Comparison of ENCODE assay signal across 22 mouse cellular contexts in the genomic region with DNA sequence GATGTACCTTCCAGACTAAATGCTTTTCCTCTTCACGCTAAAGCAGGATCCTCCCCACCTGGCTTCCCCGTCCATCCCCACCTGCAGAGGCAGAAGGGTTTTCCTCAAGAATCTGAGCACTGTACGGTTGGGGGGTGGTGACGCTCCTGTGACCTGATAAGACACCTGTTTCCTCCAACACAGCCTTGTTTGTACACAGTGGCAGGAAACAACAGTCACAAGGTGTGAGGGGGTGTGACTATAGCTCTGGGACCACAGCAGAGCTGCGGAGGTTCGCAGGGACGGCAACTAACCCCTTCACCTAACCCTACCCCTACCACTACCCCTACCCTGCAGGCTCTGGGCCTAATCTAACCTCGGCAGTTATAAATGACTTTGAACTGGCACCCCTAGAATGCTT. TPM values are rescaled to one million over a fixed set of nuclear protein-coding genes. Genes with fewer than 3 reads are reported as not detected.
DNase-seq lines count a peak whose midpoint lies in the region; ATAC-seq and TF ChIP-seq lines count a peak whose summit lies in the region.
"Had no signal": no experiment of that assay in that cellular context is flagged by ENCODE, and none has a peak within 500 bp of the region (broad histone marks: within the 10 kb centered on the region; RNA-seq: fewer than 3 reads in every experiment).

No protein-coding gene starts in this region.

- no peaks in the 10 kb centered on the region for H3K36me3 ChIP-seq in heart, embryonic 16.5 days (ENCODE audit: control insufficient read depth, insufficient read depth)
- H3K36me3 ChIP-seq in heart, embryonic 11.5 days (ENCODE audit: control insufficient read depth, insufficient read depth, low read length): no peaks in the 10 kb centered on the region
- peaks cover 88% of the 10 kb centered on the region for H3K36me3 ChIP-seq in E14TG2a.4 (ENCODE audit: insufficient read depth, low read length)
- H3K36me3 ChIP-seq in kidney, embryonic 14.5 days (ENCODE audit: control insufficient read depth, insufficient read depth, low read length): 0 out of 2 replicates have a peak, but pooled peaks cover 5% of the 10 kb centered on the region
- H3K36me3 ChIP-seq: embryonic facial prominence, embryonic 15.5 days; heart, embryonic 13.5 days; hindbrain, embryonic 12.5 days; intestine, embryonic 15.5 days; liver, embryonic 12.5 days had no signal

- H3K27me3 ChIP-seq in heart, embryonic 16.5 days (ENCODE audit: control insufficient read depth, insufficient read depth, low read length): no peaks in the 10 kb centered on the region
- no peaks in the 10 kb centered on the region for H3K27me3 ChIP-seq in heart, embryonic 11.5 days (ENCODE audit: control insufficient read depth, insufficient read depth, low read length)
- no peaks in the 10 kb centered on the region for H3K27me3 ChIP-seq in E14TG2a.4 (ENCODE audit: insufficient read depth, low read length)
- H3K27me3 ChIP-seq in kidney, embryonic 14.5 days (ENCODE audit: control insufficient read depth, insufficient read depth, low read length): no peaks in the 10 kb centered on the region
- H3K27me3 ChIP-seq: embryonic facial prominence, embryonic 15.5 days; intestine, embryonic 15.5 days; lung, embryonic 15.5 days had no signal

- H3K4me3 ChIP-seq in heart, embryonic 16.5 days (ENCODE audit: low read length): no peak overlapping the region
- H3K4me3 ChIP-seq in heart, embryonic 11.5 days (ENCODE audit: low read depth, low read length): no peak overlapping the region
- peak overlapping the region; percentile 60; the same call in 1 of the 2 replicates for H3K4me3 ChIP-seq in E14TG2a.4 (replicated peaks; ENCODE audit: low read length)
- no peak overlapping the region for H3K4me3 ChIP-seq in kidney, embryonic 14.5 days (ENCODE audit: low read length)
- H3K4me3 ChIP-seq: embryonic facial prominence, embryonic 15.5 days; forebrain, embryonic 13.5 days; heart, embryonic 13.5 days; hindbrain, embryonic 12.5 days; intestine, embryonic 15.5 days; limb, embryonic 10.5 days; liver, embryonic 12.5 days; lung, embryonic 15.5 days had no signal

- peak; percentile 66 to 67 for DNase-seq in natural killer cell, adult 2 months (ENCODE audit: low spot score in 2 of 2)
- peak; percentile 86 for DNase-seq in thymus, postnatal 25 days
- no peak for DNase-seq in cerebellum, adult 9-11 months
- DNase-seq in frontal cortex, adult 2 months (ENCODE audit: extremely low spot score in 1 of 2, low spot score in 1 of 2): no peak
- DNase-seq: cerebellum, postnatal 14 days; embryo, embryonic 11 days; layer of hippocampus, postnatal 36 days; midbrain, embryonic 14.5 days had no signal

- no peaks in the 10 kb centered on the region for H3K9me3 ChIP-seq in heart, embryonic 16.5 days (replicated peaks; ENCODE audit: control insufficient read depth, low read length)
- no peaks in the 10 kb centered on the region for H3K9me3 ChIP-seq in heart, embryonic 11.5 days (replicated peaks; ENCODE audit: control insufficient read depth, low read length)
- H3K9me3 ChIP-seq in E14TG2a.4 (ENCODE audit: low read length): no peaks in the 10 kb centered on the region
- H3K9me3 ChIP-seq in kidney, embryonic 14.5 days (ENCODE audit: control insufficient read depth, low read length): no peaks in the 10 kb centered on the region
- H3K9me3 ChIP-seq: embryonic facial prominence, embryonic 15.5 days; forebrain, embryonic 13.5 days; heart, embryonic 13.5 days; hindbrain, embryonic 12.5 days; intestine, embryonic 15.5 days; limb, embryonic 10.5 days; liver, embryonic 12.5 days; lung, embryonic 15.5 days had no signal

- H3K9ac ChIP-seq in heart, embryonic 16.5 days (ENCODE audit: low read length): peak overlapping the region; percentile 11; the same call in 1 of the 2 replicates
- H3K9ac ChIP-seq in heart, embryonic 11.5 days (ENCODE audit: low read depth, low read length): no peak overlapping the region
- no peak overlapping the region for H3K9ac ChIP-seq in kidney, embryonic 14.5 days (ENCODE audit: low read depth, low read length)
- H3K9ac ChIP-seq: embryonic facial prominence, embryonic 15.5 days; forebrain, embryonic 13.5 days; hindbrain, embryonic 12.5 days; intestine, embryonic 15.5 days; liver, embryonic 12.5 days; lung, embryonic 15.5 days had no signal

- 68% methylated on average over 8 of the region's 8 CpGs for WGBS in heart, embryonic 16.5 days
- 69% methylated on average over 8 of the region's 8 CpGs for WGBS in heart, embryonic 11.5 days (ENCODE audit: insufficient replicate concordance)
- 79% methylated on average over 8 of the region's 8 CpGs for WGBS in kidney, embryonic 14.5 days

- no peak for TF ChIP-seq CTCF in E14TG2a.4 (conservative IDR thresholded peaks at IDR 0.05; ENCODE audit: low read length)

- peak overlapping the region; percentile 35; the same call in 1 of the 2 replicates for H3K27ac ChIP-seq in heart, embryonic 16.5 days (ENCODE audit: low read length)
- H3K27ac ChIP-seq in heart, embryonic 11.5 days (ENCODE audit: low read depth, low read length): no peak overlapping the region
- no peak overlapping the region for H3K27ac ChIP-seq in kidney, embryonic 14.5 days (ENCODE audit: low read depth, low read length)
- H3K27ac ChIP-seq: forebrain, embryonic 13.5 days; hindbrain, embryonic 12.5 days; intestine, embryonic 15.5 days; kidney, postnatal 0 days; limb, embryonic 10.5 days; liver, embryonic 12.5 days; macrophage had no signal

- ATAC-seq in heart, embryonic 16.5 days (replicated peaks; ENCODE audit: extremely low read depth, insufficient read depth, low FRiP score): peak; percentile 43
- no peak for ATAC-seq in heart, embryonic 11.5 days (replicated peaks; ENCODE audit: insufficient number of reproducible peaks, low FRiP score, low TSS enrichment)
- ATAC-seq in kidney, embryonic 14.5 days (ENCODE audit: low FRiP score, low TSS enrichment): no peak
- ATAC-seq: forebrain, embryonic 13.5 days; intestine, embryonic 15.5 days; liver, embryonic 12.5 days had no signal

- H3K4me1 ChIP-seq in heart, embryonic 16.5 days (ENCODE audit: control insufficient read depth, insufficient read depth, low read length): peaks cover 23% of the 10 kb centered on the region
- H3K4me1 ChIP-seq in heart, embryonic 11.5 days (ENCODE audit: control insufficient read depth, insufficient read depth, low read length): peaks cover 35% of the 10 kb centered on the region
- H3K4me1 ChIP-seq in E14TG2a.4 (replicated peaks; ENCODE audit: low read depth, low read length): peaks cover 68% of the 10 kb centered on the region
- peaks cover 3% of the 10 kb centered on the region; the same call in 1 of the 2 replicates for H3K4me1 ChIP-seq in kidney, embryonic 14.5 days (ENCODE audit: control insufficient read depth, insufficient read depth, low read length)
- H3K4me1 ChIP-seq: forebrain, embryonic 13.5 days had no signal

- H3K4me2 ChIP-seq in heart, embryonic 16.5 days (ENCODE audit: low read depth, low read length): no peak overlapping the region
- H3K4me2 ChIP-seq in heart, embryonic 11.5 days: no peak overlapping the region
- no peak overlapping the region for H3K4me2 ChIP-seq in kidney, embryonic 14.5 days (replicated peaks; ENCODE audit: low read depth, low read length)
- H3K4me2 ChIP-seq: embryonic facial prominence, embryonic 15.5 days; forebrain, embryonic 13.5 days; heart, embryonic 13.5 days; hindbrain, embryonic 12.5 days; intestine, embryonic 15.5 days; liver, embryonic 12.5 days; lung, embryonic 15.5 days had no signal

RNA-seq across cellular contexts. Expression of a gene that starts 7.4 kb away (rescaled TPM):
- polyA plus RNA-seq in heart, embryonic 16.5 days (2015; fragmentation: Nextera tagmentation; extraction: Ambion mirVana): 29.0 and 65.0 TPM in 2 replicates
- 5.3 and 5.5 TPM in 2 replicates for polyA plus RNA-seq in heart, embryonic 11.5 days (2014; fragmentation: Nextera tagmentation; extraction: Ambion mirVana)
- polyA plus RNA-seq in frontal cortex, adult 2 months (2012; rRNA removed): 8.5 and 9.1 TPM in 2 replicates
- polyA plus RNA-seq in kidney, embryonic 14.5 days (2014; fragmentation: Nextera tagmentation; extraction: Ambion mirVana): 18.1 and 27.5 TPM in 2 replicates

RNA-seq across cellular contexts. Expression of a gene that starts 43.6 kb away (rescaled TPM):
- 476 and 507 TPM in 2 replicates for polyA plus RNA-seq in heart, embryonic 16.5 days (2015; fragmentation: Nextera tagmentation; extraction: Ambion mirVana)
- polyA plus RNA-seq in heart, embryonic 11.5 days (2014; fragmentation: Nextera tagmentation; extraction: Ambion mirVana): 506 and 537 TPM in 2 replicates
- polyA plus RNA-seq in frontal cortex, adult 2 months (2012; rRNA removed): 335 and 372 TPM in 2 replicates
- polyA plus RNA-seq in kidney, embryonic 14.5 days (2014; fragmentation: Nextera tagmentation; extraction: Ambion mirVana): 843 and 964 TPM in 2 replicates

Comparison
In these comparisons a context has a peak if more than half of its experiments do, and no peak if none do; other contexts are left out.
1. DNase-seq: peak in natural killer cell, adult 2 months (2 of 2) and thymus, postnatal 25 days (single experiment); none in cerebellum, adult 9-11 months (single experiment) and frontal cortex, adult 2 months (0 of 2).